Comparison of ENCODE assay signal across 30 mouse cellular contexts in the genomic region with DNA sequence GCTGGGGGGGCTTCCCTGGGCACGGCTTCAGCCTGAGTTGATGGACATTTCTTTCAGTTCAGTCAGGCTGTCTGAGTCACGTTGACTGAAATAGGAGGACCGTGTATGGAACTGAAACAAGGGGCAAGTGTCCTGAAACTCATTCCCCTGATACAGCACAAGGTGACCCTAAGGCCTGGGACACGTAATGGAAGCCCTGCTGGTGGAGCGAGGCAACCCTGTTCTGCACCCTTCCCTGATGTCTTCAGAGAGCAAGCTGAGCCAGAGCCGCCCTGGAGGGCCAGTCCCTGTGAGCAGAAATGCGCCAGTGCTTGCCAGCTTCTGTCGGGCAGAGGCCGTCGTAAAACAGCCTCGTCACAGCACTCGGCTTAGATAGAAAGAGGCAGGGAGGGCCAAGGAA. TPM values are rescaled to one million over a fixed set of nuclear protein-coding genes. Genes with fewer than 3 reads are reported as not detected.
A peak's percentile ranks its signal among the peaks of the same experiment; 100 is the strongest.
DNase-seq lines count a peak whose midpoint lies in the region; ATAC-seq and TF ChIP-seq lines count a peak whose summit lies in the region.
"Had no signal": no experiment of that assay in that cellular context is flagged by ENCODE, and none has a peak within 500 bp of the region (broad histone marks: within the 10 kb centered on the region; RNA-seq: fewer than 3 reads in every experiment).

No protein-coding gene starts in this region.

- no peaks in the 10 kb centered on the region for H3K27me3 ChIP-seq in heart, adult 2 months (ENCODE audit: control insufficient read depth, insufficient read depth, low read length)
- H3K27me3 ChIP-seq in liver, adult 2 months (ENCODE audit: control insufficient read depth, insufficient read depth, low read length), result no peaks in the 10 kb centered on the region; the same call in 1 of the 2 replicates
- H3K27me3 ChIP-seq in liver, postnatal 0 days (ENCODE audit: insufficient read depth, low read length), result no peaks in the 10 kb centered on the region
- H3K27me3 ChIP-seq: Patski had no signal

- TF ChIP-seq CTCF in gastrocnemius, adult 2 months (IDR thresholded peaks at IDR 0.05), result peak; percentile 7; the same call in 1 of the 2 replicates
- peak; percentile 14; the same call in 1 of the 2 replicates for TF ChIP-seq CTCF in heart, adult 2 months (IDR thresholded peaks at IDR 0.05)
- no peak for TF ChIP-seq CTCF in liver, adult 2 months (IDR thresholded peaks at IDR 0.05; ENCODE audit: low read depth, low read length)
- no peak for TF ChIP-seq CTCF in liver, postnatal 0 days (IDR thresholded peaks at IDR 0.05; ENCODE audit: low read depth)

- no peak; the same call in 1 of the 2 replicates for ATAC-seq in liver, postnatal 0 days
- ATAC-seq: forebrain, embryonic 14.5 days; hindbrain, postnatal 0 days; intestine, embryonic 16.5 days; Patski had no signal

- no peaks in the 10 kb centered on the region for H3K36me3 ChIP-seq in heart, adult 2 months (ENCODE audit: control insufficient read depth, insufficient read depth, low read length)
- H3K36me3 ChIP-seq in liver, adult 2 months (ENCODE audit: control insufficient read depth, insufficient read depth, low read length), result no peaks in the 10 kb centered on the region
- no peaks in the 10 kb centered on the region for H3K36me3 ChIP-seq in liver, postnatal 0 days (replicated peaks; ENCODE audit: insufficient read depth, low read length)
- H3K36me3 ChIP-seq: embryonic facial prominence, embryonic 12.5 days; hindbrain, embryonic 12.5 days; limb, embryonic 10.5 days; limb, embryonic 15.5 days had no signal

- H3K27ac ChIP-seq in gastrocnemius, adult 2 months, result peak overlapping the region; percentile 66
- H3K27ac ChIP-seq in heart, adult 2 months, result peak overlapping the region; percentile 41
- H3K27ac ChIP-seq in liver, adult 2 months (replicated peaks; ENCODE audit: insufficient read depth, low read depth, low read length), result no peak overlapping the region
- H3K27ac ChIP-seq in liver, postnatal 0 days (ENCODE audit: low read depth), result no peak overlapping the region
- H3K27ac ChIP-seq: embryonic facial prominence, embryonic 12.5 days; hindbrain, embryonic 12.5 days; hindbrain, postnatal 0 days; limb, embryonic 10.5 days; limb, embryonic 15.5 days; liver, embryonic 14.5 days had no signal

- no peak overlapping the region for H3K9ac ChIP-seq in heart, adult 2 months (ENCODE audit: low read depth, low read length)
- no peak overlapping the region for H3K9ac ChIP-seq in liver, adult 2 months (ENCODE audit: low read depth, low read length)
- no peak overlapping the region for H3K9ac ChIP-seq in liver, postnatal 0 days (replicated peaks)
- H3K9ac ChIP-seq: embryonic facial prominence, embryonic 12.5 days; hindbrain, embryonic 12.5 days; limb, embryonic 15.5 days; liver, embryonic 14.5 days; lung, embryonic 14.5 days had no signal

- no peaks in the 10 kb centered on the region for H3K4me1 ChIP-seq in heart, adult 2 months (ENCODE audit: control insufficient read depth, insufficient read depth, low read length)
- peaks cover 3% of the 10 kb centered on the region for H3K4me1 ChIP-seq in liver, adult 2 months (ENCODE audit: control insufficient read depth, insufficient read depth, low read length)
- no peaks in the 10 kb centered on the region for H3K4me1 ChIP-seq in liver, postnatal 0 days (ENCODE audit: insufficient read depth)
- H3K4me1 ChIP-seq: embryonic facial prominence, embryonic 12.5 days; hindbrain, embryonic 12.5 days; limb, embryonic 10.5 days had no signal

- TF ChIP-seq EP300 in heart, adult 2 months (IDR thresholded peaks at IDR 0.05; ENCODE audit: insufficient read depth, low read depth, low read length), result 0 out of 2 replicates have a peak, but pooled peaks have one; percentile 3
- no peak for TF ChIP-seq EP300 in liver, postnatal 0 days (IDR thresholded peaks at IDR 0.05; ENCODE audit: low read depth)

- DNase-seq in gastrocnemius, adult 2 months, result peak; percentile 68
- DNase-seq in gastrocnemius, postnatal 4 days (ENCODE audit: low spot score in 2 of 2), result no peak
- DNase-seq in heart, adult 2 months, result peak in 1 of 2 experiments; percentile 42
- DNase-seq in heart, postnatal 25 days (ENCODE audit: low spot score), result no peak
- DNase-seq in kidney, adult 11 months, result peak; percentile 29
- DNase-seq in kidney, postnatal 10 days, result no peak
- DNase-seq in liver, adult 2 months (ENCODE audit: extremely low read depth, low read depth, low spot score), result peak; percentile 67
- DNase-seq in liver, postnatal 0 days, result no peak
- DNase-seq: adrenal gland, postnatal 14 days; cerebellum, adult 11-12 months; cerebellum, adult 9-11 months; embryo, embryonic 11 days; layer of hippocampus, adult 9-11 months; lung, embryonic 14.5 days; lung, postnatal 14 days; midbrain, embryonic 14.5 days; thymus, postnatal 4 days had no signal

- H3K4me2 ChIP-seq in liver, postnatal 0 days (ENCODE audit: low read depth, low read length), result no peak overlapping the region
- H3K4me2 ChIP-seq: embryonic facial prominence, embryonic 12.5 days; hindbrain, embryonic 12.5 days; limb, embryonic 15.5 days; lung, embryonic 14.5 days had no signal

- no peaks in the 10 kb centered on the region for H3K9me3 ChIP-seq in liver, postnatal 0 days (ENCODE audit: low read length)
- H3K9me3 ChIP-seq: embryonic facial prominence, embryonic 12.5 days; hindbrain, embryonic 12.5 days; limb, embryonic 10.5 days; limb, embryonic 15.5 days had no signal

- intact Hi-C loops in gastrocnemius, adult 2 months (cut with DNase I), result no loop called here
- intact Hi-C loops in heart, adult 2 months (cut with DNase I), result no loop called here
- intact Hi-C loops in heart, postnatal 25 days (cut with DNase I), result no loop called here

- 59% methylated on average over 12 of the region's 12 CpGs for WGBS in heart, adult 2 months
- WGBS in liver, adult 2 months, result 34% methylated on average over 12 of the region's 12 CpGs
- WGBS in liver, postnatal 0 days (ENCODE audit: insufficient replicate concordance), result 70% methylated on average over 12 of the region's 12 CpGs

- peaks cover 2% of the 10 kb centered on the region; the same call in 1 of the 2 replicates for H3K79me2 ChIP-seq in heart, adult 2 months (replicated peaks; ENCODE audit: control insufficient read depth, insufficient read depth, low read length)
- H3K79me2 ChIP-seq in liver, adult 2 months (ENCODE audit: control insufficient read depth, insufficient read depth, low read length), result no peaks in the 10 kb centered on the region

- TF ChIP-seq POLR2A in heart, adult 2 months (IDR thresholded peaks at IDR 0.05; ENCODE audit: insufficient read depth, low read depth, low read length), result no peak
- no peak for TF ChIP-seq POLR2A in liver, adult 2 months (IDR thresholded peaks at IDR 0.05; ENCODE audit: extremely low read depth, insufficient read depth, low read length)

- no peak overlapping the region for H3K4me3 ChIP-seq in gastrocnemius, adult 2 months
- no peak overlapping the region for H3K4me3 ChIP-seq in heart, adult 2 months
- no peak overlapping the region for H3K4me3 ChIP-seq in liver, adult 2 months (ENCODE audit: insufficient read depth, low read depth, low read length)
- H3K4me3 ChIP-seq in liver, postnatal 0 days (ENCODE audit: low read depth, low read length), result no peak overlapping the region
- H3K4me3 ChIP-seq: embryonic facial prominence, embryonic 12.5 days; hindbrain, embryonic 12.5 days; limb, embryonic 10.5 days; limb, embryonic 15.5 days had no signal

RNA-seq across cellular contexts. Expression of a gene that starts 49.9 kb away (rescaled TPM):
- total RNA-seq in gastrocnemius, adult 2 months (2021), result not detected
- under 1 TPM in 1 of 2 experiments, not detected in 1; 0.26 TPM for total RNA-seq in gastrocnemius, postnatal 4 days (2021)
- total RNA-seq in heart, adult 2 months (2021), result not detected
- 0.23 TPM in 1 of 2 replicates, not detected in the other for polyA plus RNA-seq in heart, adult 2 months (2012; rRNA removed)
- not detected for total RNA-seq in heart, postnatal 25 days (2021)
- total RNA-seq in liver, adult 2 months (2014; rRNA removed), result 172 and 213 TPM in 2 replicates
- polyA plus RNA-seq in liver, adult 2 months (2012; rRNA removed), result 354 and 371 TPM in 2 replicates
- polyA plus RNA-seq in liver, postnatal 0 days (2015; fragmentation: Nextera tagmentation; extraction: Ambion mirVana), result 48.4 and 49.3 TPM in 2 replicates
- total RNA-seq: hindbrain, postnatal 0 days; left cerebral cortex, postnatal 10 days; MEL; monocyte, adult 5-6 weeks had no signal
- polyA plus RNA-seq: embryonic facial prominence, embryonic 12.5 days; hindbrain, postnatal 0 days; limb, embryonic 10.5 days; midbrain, embryonic 14.5 days; testis, adult 2 months had no signal

RNA-seq across cellular contexts. Expression of a gene that starts 53.0 kb away (rescaled TPM):
- total RNA-seq in gastrocnemius, adult 2 months (2021), result 100 to 1,000 TPM; 675 to 914 TPM
- total RNA-seq in gastrocnemius, postnatal 4 days (2021), result 100 to 1,000 TPM; 293 to 350 TPM
- 100 to 1,000 TPM; 307 to 420 TPM for total RNA-seq in heart, adult 2 months (2021)
- polyA plus RNA-seq in heart, adult 2 months (2012; rRNA removed), result 135 and 161 TPM in 2 replicates
- total RNA-seq in heart, postnatal 25 days (2021), result 100 to 1,000 TPM; 314 to 343 TPM
- total RNA-seq in liver, adult 2 months (2014; rRNA removed), result 0.07 and 0.55 TPM in 2 replicates
- 0.04 and 0.11 TPM in 2 replicates for polyA plus RNA-seq in liver, adult 2 months (2012; rRNA removed)
- polyA plus RNA-seq in liver, postnatal 0 days (2015; fragmentation: Nextera tagmentation; extraction: Ambion mirVana), result 0.16 and 0.47 TPM in 2 replicates
- total RNA-seq: monocyte, adult 5-6 weeks had no signal

Comparison
In these comparisons a context has a peak if more than half of its experiments do, and no peak if none do; other contexts are left out.
1. DNase-seq: peak in gastrocnemius, adult 2 months (single experiment), kidney, adult 11 months (single experiment) and liver, adult 2 months (single experiment); none in gastrocnemius, postnatal 4 days (0 of 2), heart, postnatal 25 days (single experiment), kidney, postnatal 10 days (single experiment) and liver, postnatal 0 days (single experiment).
2. H3K27ac ChIP-seq: peak in gastrocnemius, adult 2 months (single experiment) and heart, adult 2 months (single experiment); none in liver, adult 2 months (single experiment) and liver, postnatal 0 days (single experiment).
3. CTCF ChIP-seq: peak in gastrocnemius, adult 2 months (single experiment) and heart, adult 2 months (single experiment); none in liver, adult 2 months (single experiment) and liver, postnatal 0 days (single experiment).
4. RNA of a gene that starts 49.9 kb away (total RNA-seq): 172 to 213 TPM in liver, adult 2 months; 0.26 TPM in gastrocnemius, postnatal 4 days, not detected in gastrocnemius, adult 2 months, not detected in heart, adult 2 months and not detected in heart, postnatal 25 days; every median in the first group is over 100 times any median in the second.
5. RNA of a gene that starts 53.0 kb away (total RNA-seq): 675 to 914 TPM in gastrocnemius, adult 2 months, 307 to 420 TPM in heart, adult 2 months, 293 to 350 TPM in gastrocnemius, postnatal 4 days and 314 to 343 TPM in heart, postnatal 25 days; 0.07 to 0.55 TPM in liver, adult 2 months; every median in the first group is over 100 times any median in the second.